19 mouse cellular contexts compared by ENCODE assay signal in genomic region chr8:7831948-7832347, GRCm38 (mm10).
DNase-seq lines count a peak whose midpoint lies in the region; ATAC-seq lines count a peak whose summit lies in the region.
"Had no signal": no experiment of that assay in that cellular context is flagged by ENCODE, and none has a peak within 500 bp of the region (broad histone marks: within the 10 kb centered on the region; RNA-seq: fewer than 3 reads in every experiment).

No protein-coding gene starts in this region.

- ATAC-seq in megakaryocyte-erythroid progenitor cell, adult 5-6 weeks (replicated peaks; ENCODE audit: low FRiP score, low TSS enrichment, poor library complexity, severe bottlenecking): no peak
- ATAC-seq: activated CD4-positive, CD25-positive, alpha-beta regulatory T cell, adult 4 months; forebrain, embryonic 14.5 days; forebrain, postnatal 0 days; intestine, postnatal 0 days had no signal

- peak; percentile 82 for DNase-seq in 3T3-L1 (ENCODE audit: low read depth, low spot score)
- DNase-seq in NIH3T3 (ENCODE audit: low read depth): peak; percentile 2
- DNase-seq in brain, adult 2 months (ENCODE audit: low read depth, low spot score): peak; percentile 27
- DNase-seq in lung, postnatal 25 days (ENCODE audit: low spot score): no peak
- no peak for DNase-seq in kidney, postnatal 36 days
- DNase-seq: adrenal gland, adult 8-10 months; adrenal gland, postnatal 25 days; B cell, adult 2 months; cerebellum, adult 18-20 months; cerebellum, adult 9-10 months; cerebellum, postnatal 14 days; forebrain, postnatal 0 days; gastrocnemius, postnatal 36 days; heart, adult 2 months; heart, postnatal 14 days had no signal

Comparison
In these comparisons a context has a peak if more than half of its experiments do, and no peak if none do; other contexts are left out.
1. DNase-seq: peak in 3T3-L1 (single experiment), NIH3T3 (single experiment) and brain, adult 2 months (single experiment); none in lung, postnatal 25 days (single experiment) and kidney, postnatal 36 days (0 of 2).